Mouse (Mus musculus): ENCODE results near the gene Proser2.

- TF ChIP-seq MYOG (IDR thresholded peaks at IDR 0.05; ENCODE audit: control insufficient read depth, extremely low read depth, insufficient read length) (no peak), CTCF (IDR thresholded peaks at IDR 0.05; ENCODE audit: control insufficient read depth, insufficient read depth, insufficient read length) (no peak), MAX (IDR thresholded peaks at IDR 0.05) (no peak), CEBPB (IDR thresholded peaks at IDR 0.05; ENCODE audit: low read depth) (no peak), MYOD1 (IDR thresholded peaks at IDR 0.05; ENCODE audit: control insufficient read depth, insufficient read length, low read depth) (no peak), FOSL1 (IDR thresholded peaks at IDR 0.05; ENCODE audit: insufficient read depth, low read length, poor library complexity, severe bottlenecking) (no peak), USF1 (IDR thresholded peaks at IDR 0.05; ENCODE audit: low read depth) (no peak)
These were observed 3.9 kb upstream of the Proser2 start for GRCm38 (mm10) chr2:6133871-6134270.

Data from C2C12 (cell line).